12 mouse cellular contexts compared by ENCODE assay signal in genomic region chr19:4154437-4155222, GRCm38 (mm10). TPM values are rescaled to one million over a fixed set of nuclear protein-coding genes. Genes with fewer than 3 reads are reported as not detected.
DNase-seq lines count a peak whose midpoint lies in the region; ATAC-seq and TF ChIP-seq lines count a peak whose summit lies in the region.
"Had no signal": no experiment of that assay in that cellular context is flagged by ENCODE, and none has a peak within 500 bp of the region (broad histone marks: within the 10 kb centered on the region; RNA-seq: fewer than 3 reads in every experiment).

No protein-coding gene starts in this region.

- H3K4me2 ChIP-seq in forebrain, postnatal 0 days (ENCODE audit: low read depth), result no peak overlapping the region
- H3K4me2 ChIP-seq in midbrain, embryonic 14.5 days (ENCODE audit: low read length), result no peak overlapping the region
- no peak overlapping the region for H3K4me2 ChIP-seq in midbrain, embryonic 11.5 days
- H3K4me2 ChIP-seq in liver, postnatal 0 days (ENCODE audit: low read depth, low read length), result peak overlapping the region; percentile 45

- no peak for TF ChIP-seq CTCF in forebrain, postnatal 0 days (IDR thresholded peaks at IDR 0.05; ENCODE audit: low read depth)
- no peak for TF ChIP-seq CTCF in liver, postnatal 0 days (IDR thresholded peaks at IDR 0.05; ENCODE audit: low read depth)

- H3K27me3 ChIP-seq in forebrain, embryonic 10.5 days (ENCODE audit: poor library complexity, severe bottlenecking), result no peaks in the 10 kb centered on the region
- H3K27me3 ChIP-seq in forebrain, postnatal 0 days (ENCODE audit: insufficient read depth, low read length), result no peaks in the 10 kb centered on the region
- no peaks in the 10 kb centered on the region for H3K27me3 ChIP-seq in midbrain, embryonic 14.5 days (ENCODE audit: control insufficient read depth, insufficient read depth, low read length)
- H3K27me3 ChIP-seq in midbrain, embryonic 11.5 days (ENCODE audit: control insufficient read depth, insufficient read depth, low read length), result no peaks in the 10 kb centered on the region
- no peaks in the 10 kb centered on the region for H3K27me3 ChIP-seq in liver, postnatal 0 days (ENCODE audit: insufficient read depth, low read length)

- no peak for DNase-seq in forebrain, embryonic 10.5 days (ENCODE audit: extremely low spot score, low spot score)
- DNase-seq in forebrain, postnatal 0 days, result no peak
- no peak for DNase-seq in midbrain, embryonic 14.5 days
- no peak for DNase-seq in midbrain, embryonic 11.5 days (ENCODE audit: low spot score, missing footprints)
- peak; percentile 53 for DNase-seq in liver, postnatal 0 days
- peak; percentile 85 for DNase-seq in thymus, postnatal 25 days
- DNase-seq in urinary bladder, adult 18-20 months (ENCODE audit: low spot score in 2 of 2), result no peak
- no peak for DNase-seq in urinary bladder, postnatal 36 days (ENCODE audit: low spot score in 2 of 2)
- DNase-seq: right cerebral cortex, adult 18-20 months had no signal

- H3K27ac ChIP-seq in forebrain, embryonic 10.5 days, result 0 out of 2 replicates have a peak overlapping the region, but pooled peaks have one; percentile 16
- H3K27ac ChIP-seq in forebrain, postnatal 0 days (ENCODE audit: low read depth, low read length), result no peak overlapping the region
- H3K27ac ChIP-seq in midbrain, embryonic 14.5 days (replicated peaks; ENCODE audit: low read depth, low read length), result no peak overlapping the region
- no peak overlapping the region for H3K27ac ChIP-seq in midbrain, embryonic 11.5 days (ENCODE audit: low read depth, low read length)
- peak overlapping the region; percentile 67 for H3K27ac ChIP-seq in liver, postnatal 0 days (ENCODE audit: low read depth)

- no peak overlapping the region for H3K4me3 ChIP-seq in forebrain, embryonic 10.5 days
- no peak overlapping the region for H3K4me3 ChIP-seq in forebrain, postnatal 0 days (ENCODE audit: low read depth, low read length)
- no peak overlapping the region for H3K4me3 ChIP-seq in midbrain, embryonic 14.5 days (replicated peaks; ENCODE audit: low read depth, low read length)
- no peak overlapping the region for H3K4me3 ChIP-seq in midbrain, embryonic 11.5 days (ENCODE audit: low read depth, low read length)
- H3K4me3 ChIP-seq in liver, postnatal 0 days (ENCODE audit: low read depth, low read length), result peak overlapping the region; percentile 41

- H3K9me3 ChIP-seq in forebrain, embryonic 10.5 days, result no peaks in the 10 kb centered on the region
- H3K9me3 ChIP-seq in forebrain, postnatal 0 days (ENCODE audit: low read length), result no peaks in the 10 kb centered on the region
- H3K9me3 ChIP-seq in midbrain, embryonic 14.5 days (ENCODE audit: control insufficient read depth, low read length), result no peaks in the 10 kb centered on the region
- no peaks in the 10 kb centered on the region for H3K9me3 ChIP-seq in midbrain, embryonic 11.5 days (ENCODE audit: control insufficient read depth, low read length)
- no peaks in the 10 kb centered on the region for H3K9me3 ChIP-seq in liver, postnatal 0 days (ENCODE audit: low read length)

- no peak overlapping the region for H3K9ac ChIP-seq in forebrain, postnatal 0 days
- H3K9ac ChIP-seq in midbrain, embryonic 14.5 days (replicated peaks; ENCODE audit: low read length), result 0 out of 2 replicates have a peak overlapping the region, but pooled peaks have one; percentile 13
- H3K9ac ChIP-seq in midbrain, embryonic 11.5 days (ENCODE audit: low read length), result no peak overlapping the region
- H3K9ac ChIP-seq in liver, postnatal 0 days (replicated peaks), result peak overlapping the region; percentile 55

- no peak for ATAC-seq in forebrain, postnatal 0 days
- no peak for ATAC-seq in midbrain, embryonic 14.5 days (ENCODE audit: low FRiP score, low TSS enrichment)
- ATAC-seq in midbrain, embryonic 11.5 days (ENCODE audit: low FRiP score), result no peak
- peak; percentile 64 for ATAC-seq in liver, postnatal 0 days

- peaks cover 26% of the 10 kb centered on the region for H3K4me1 ChIP-seq in forebrain, embryonic 10.5 days
- H3K4me1 ChIP-seq in forebrain, postnatal 0 days (ENCODE audit: insufficient read depth), result no peaks in the 10 kb centered on the region
- H3K4me1 ChIP-seq in midbrain, embryonic 14.5 days (ENCODE audit: control insufficient read depth, insufficient read depth, low read length), result peaks cover under 1% of the 10 kb centered on the region; the same call in 1 of the 2 replicates
- H3K4me1 ChIP-seq in midbrain, embryonic 11.5 days (ENCODE audit: control insufficient read depth, insufficient read depth, low read length), result no peaks in the 10 kb centered on the region
- H3K4me1 ChIP-seq in liver, postnatal 0 days (ENCODE audit: insufficient read depth), result peaks cover 18% of the 10 kb centered on the region

- WGBS in forebrain, embryonic 10.5 days, result 86% methylated on average over 13 of the region's 13 CpGs
- WGBS in forebrain, postnatal 0 days, result 78% methylated on average over 13 of the region's 13 CpGs
- 84% methylated on average over 13 of the region's 13 CpGs for WGBS in midbrain, embryonic 14.5 days
- WGBS in midbrain, embryonic 11.5 days, result 88% methylated on average over 13 of the region's 13 CpGs
- 33% methylated on average over 13 of the region's 13 CpGs for WGBS in liver, postnatal 0 days (ENCODE audit: insufficient replicate concordance)

- no peak for TF ChIP-seq EP300 in liver, postnatal 0 days (IDR thresholded peaks at IDR 0.05; ENCODE audit: low read depth)

- peaks cover 90% of the 10 kb centered on the region for H3K36me3 ChIP-seq in forebrain, embryonic 10.5 days (replicated peaks)
- peaks cover 56% of the 10 kb centered on the region for H3K36me3 ChIP-seq in forebrain, postnatal 0 days (ENCODE audit: insufficient read depth)
- H3K36me3 ChIP-seq in midbrain, embryonic 14.5 days (ENCODE audit: control insufficient read depth, insufficient read depth, low read length), result peaks cover 77% of the 10 kb centered on the region
- H3K36me3 ChIP-seq in midbrain, embryonic 11.5 days (ENCODE audit: control insufficient read depth, insufficient read depth, low read length), result peaks cover 33% of the 10 kb centered on the region
- H3K36me3 ChIP-seq in liver, postnatal 0 days (replicated peaks; ENCODE audit: insufficient read depth, low read length), result peaks cover 61% of the 10 kb centered on the region

RNA-seq across cellular contexts. Expression of gene Ptprcap, which starts 1.2 kb away (rescaled TPM):
- polyA plus RNA-seq in forebrain, embryonic 10.5 days (2016; fragmentation: Nextera tagmentation; extraction: Ambion mirVana), result 0.71 TPM in 1 of 2 replicates, not detected in the other
- 0.77 and 1.2 TPM in 2 replicates for total RNA-seq in forebrain, postnatal 0 days (2014; rRNA removed)
- polyA plus RNA-seq in forebrain, postnatal 0 days (2015; fragmentation: Nextera tagmentation; extraction: Ambion mirVana), result 0.48 and 0.59 TPM in 2 replicates
- 0.55 and 0.64 TPM in 2 replicates for polyA plus RNA-seq in midbrain, embryonic 14.5 days (2014; fragmentation: Nextera tagmentation; extraction: Ambion mirVana)
- polyA plus RNA-seq in midbrain, embryonic 11.5 days (2014; fragmentation: Nextera tagmentation; extraction: Ambion mirVana), result 0.75 and 1.7 TPM in 2 replicates
- polyA plus RNA-seq in liver, postnatal 0 days (2015; fragmentation: Nextera tagmentation; extraction: Ambion mirVana), result 35.7 and 35.8 TPM in 2 replicates

RNA-seq across cellular contexts. Expression of gene Coro1b, which starts 6.2 kb away (rescaled TPM):
- polyA plus RNA-seq in forebrain, embryonic 10.5 days (2016; fragmentation: Nextera tagmentation; extraction: Ambion mirVana), result 128 and 130 TPM in 2 replicates
- 128 and 182 TPM in 2 replicates for total RNA-seq in forebrain, postnatal 0 days (2014; rRNA removed)
- 106 and 112 TPM in 2 replicates for polyA plus RNA-seq in forebrain, postnatal 0 days (2015; fragmentation: Nextera tagmentation; extraction: Ambion mirVana)
- polyA plus RNA-seq in midbrain, embryonic 14.5 days (2014; fragmentation: Nextera tagmentation; extraction: Ambion mirVana), result 105 and 117 TPM in 2 replicates
- 105 and 127 TPM in 2 replicates for polyA plus RNA-seq in midbrain, embryonic 11.5 days (2014; fragmentation: Nextera tagmentation; extraction: Ambion mirVana)
- polyA plus RNA-seq in liver, postnatal 0 days (2015; fragmentation: Nextera tagmentation; extraction: Ambion mirVana), result 63.0 and 64.4 TPM in 2 replicates

RNA-seq across cellular contexts. Expression of gene Rps6kb2, which starts 8.5 kb away (rescaled TPM):
- 59.7 TPM in 2 replicates for polyA plus RNA-seq in forebrain, embryonic 10.5 days (2016; fragmentation: Nextera tagmentation; extraction: Ambion mirVana)
- total RNA-seq in forebrain, postnatal 0 days (2014; rRNA removed), result 23.5 and 33.5 TPM in 2 replicates
- 51.9 and 55.5 TPM in 2 replicates for polyA plus RNA-seq in forebrain, postnatal 0 days (2015; fragmentation: Nextera tagmentation; extraction: Ambion mirVana)
- 37.3 and 42.2 TPM in 2 replicates for polyA plus RNA-seq in midbrain, embryonic 14.5 days (2014; fragmentation: Nextera tagmentation; extraction: Ambion mirVana)
- polyA plus RNA-seq in midbrain, embryonic 11.5 days (2014; fragmentation: Nextera tagmentation; extraction: Ambion mirVana), result 35.4 and 46.8 TPM in 2 replicates
- polyA plus RNA-seq in liver, postnatal 0 days (2015; fragmentation: Nextera tagmentation; extraction: Ambion mirVana), result 22.1 and 23.0 TPM in 2 replicates

RNA-seq across cellular contexts. Expression of gene Cabp4, which starts 10.8 kb away (rescaled TPM):
- polyA plus RNA-seq in forebrain, embryonic 10.5 days (2016; fragmentation: Nextera tagmentation; extraction: Ambion mirVana), result not detected in 2 replicates
- total RNA-seq in forebrain, postnatal 0 days (2014; rRNA removed), result not detected in 2 replicates
- 0.06 and 0.08 TPM in 2 replicates for polyA plus RNA-seq in forebrain, postnatal 0 days (2015; fragmentation: Nextera tagmentation; extraction: Ambion mirVana)
- polyA plus RNA-seq in midbrain, embryonic 14.5 days (2014; fragmentation: Nextera tagmentation; extraction: Ambion mirVana), result 0.14 and 0.15 TPM in 2 replicates
- 0.11 TPM in 1 of 2 replicates, not detected in the other for polyA plus RNA-seq in midbrain, embryonic 11.5 days (2014; fragmentation: Nextera tagmentation; extraction: Ambion mirVana)
- 0.11 and 0.15 TPM in 2 replicates for polyA plus RNA-seq in liver, postnatal 0 days (2015; fragmentation: Nextera tagmentation; extraction: Ambion mirVana)
- polyA plus RNA-seq: embryonic facial prominence, embryonic 14.5 days had no signal

RNA-seq across cellular contexts. Expression of gene Gpr152, which starts 15.0 kb away (rescaled TPM):
- not detected in 2 replicates for polyA plus RNA-seq in forebrain, embryonic 10.5 days (2016; fragmentation: Nextera tagmentation; extraction: Ambion mirVana)
- 0.19 and 0.23 TPM in 2 replicates for total RNA-seq in forebrain, postnatal 0 days (2014; rRNA removed)
- not detected in 2 replicates for polyA plus RNA-seq in forebrain, postnatal 0 days (2015; fragmentation: Nextera tagmentation; extraction: Ambion mirVana)
- not detected in 2 replicates for polyA plus RNA-seq in midbrain, embryonic 14.5 days (2014; fragmentation: Nextera tagmentation; extraction: Ambion mirVana)
- not detected in 2 replicates for polyA plus RNA-seq in midbrain, embryonic 11.5 days (2014; fragmentation: Nextera tagmentation; extraction: Ambion mirVana)
- not detected in 2 replicates for polyA plus RNA-seq in liver, postnatal 0 days (2015; fragmentation: Nextera tagmentation; extraction: Ambion mirVana)
- total RNA-seq: layer of hippocampus, adult 18-20 months had no signal
- polyA plus RNA-seq: C2C12 had no signal

Comparison
In these comparisons a context has a peak if more than half of its experiments do, and no peak if none do; other contexts are left out.
1. H3K27ac ChIP-seq: peak in forebrain, embryonic 10.5 days (single experiment) and liver, postnatal 0 days (single experiment); none in forebrain, postnatal 0 days (single experiment), midbrain, embryonic 14.5 days (single experiment) and midbrain, embryonic 11.5 days (single experiment).
2. H3K9ac ChIP-seq: peak in midbrain, embryonic 14.5 days (single experiment) and liver, postnatal 0 days (single experiment); none in forebrain, postnatal 0 days (single experiment) and midbrain, embryonic 11.5 days (single experiment).
3. DNase-seq: peak in liver, postnatal 0 days (single experiment) and thymus, postnatal 25 days (single experiment); none in forebrain, embryonic 10.5 days (single experiment), forebrain, postnatal 0 days (single experiment), midbrain, embryonic 14.5 days (single experiment), midbrain, embryonic 11.5 days (single experiment), urinary bladder, adult 18-20 months (0 of 2) and urinary bladder, postnatal 36 days (0 of 2).
4. RNA of gene Ptprcap, which starts 1.2 kb away (polyA plus RNA-seq): 35.7 to 35.8 TPM in liver, postnatal 0 days; 0.75 to 1.7 TPM in midbrain, embryonic 11.5 days, 0.55 to 0.64 TPM in midbrain, embryonic 14.5 days, 0.48 to 0.59 TPM in forebrain, postnatal 0 days and 0.71 TPM in forebrain, embryonic 10.5 days; every median in the first group is over 10 times any median in the second.